Mouse (Mus musculus) midbrain, embryonic 11.5 days (tissue): ENCODE measurements around the gene Serpina3c. TPM values are rescaled to one million over a fixed set of nuclear protein-coding genes. Genes with fewer than 3 reads are reported as not detected.

Source experiments
- ATAC-seq: fragments of 200-750 bp; cut with Nextera tagmentation; 2 replicates; pipeline ENCODE4 v1.8.0; 2017; ENCODE audit warnings: moderate TSS enrichment, moderate library complexity; ENCODE audit not compliant: low FRiP score
- DNase-seq: peaks from one replicate; pipeline ENCODE4 v3.0.0; 2015; ENCODE audit warnings: low spot score; ENCODE audit errors: missing footprints
- H3K27ac ChIP-seq: fragments of 300-500 bp; sonication (generic); 2 replicates; pipeline ENCODE4 v1.5.1; 2014; ENCODE audit warnings: low read depth, low read length
- H3K27me3 ChIP-seq: fragments of 300-500 bp; sonication (generic); 2 replicates; pipeline ENCODE4 v1.6.1; 2014; ENCODE audit warnings: mild to moderate bottlenecking, low read length, moderate library complexity, mixed read lengths; ENCODE audit not compliant: control insufficient read depth, insufficient read depth
- H3K36me3 ChIP-seq: fragments of 300-500 bp; sonication (generic); 2 replicates; pipeline ENCODE4 v1.6.1; 2014; ENCODE audit warnings: mild to moderate bottlenecking, low read length, moderate library complexity, mixed read lengths; ENCODE audit not compliant: control insufficient read depth, insufficient read depth
- H3K4me1 ChIP-seq: fragments of 300-500 bp; sonication (generic); 2 replicates; pipeline ENCODE4 v1.6.1; 2014; ENCODE audit warnings: low read length; ENCODE audit not compliant: control insufficient read depth, insufficient read depth
- H3K4me2 ChIP-seq: fragments of 300-500 bp; sonication (generic); 2 replicates; pipeline ENCODE4 v1.6.1; 2014; ENCODE audit warnings: mild to moderate bottlenecking, moderate library complexity
- H3K4me3 ChIP-seq: fragments of 300-500 bp; sonication (generic); 2 replicates; pipeline ENCODE4 v1.5.1; 2014; ENCODE audit warnings: low read depth, low read length
- H3K9ac ChIP-seq: fragments of 300-500 bp; sonication (generic); 2 replicates; pipeline ENCODE4 v1.6.1; 2014; ENCODE audit warnings: low read length
- H3K9me3 ChIP-seq: fragments of 300-500 bp; sonication (generic); 2 replicates; pipeline ENCODE4 v1.6.1; 2016; ENCODE audit warnings: low read length; ENCODE audit not compliant: control insufficient read depth
- WGBS: fragments of 180-500 bp; shearing (Covaris S2); extraction: QIAGEN DNeasy Blood & Tissue Kit; methylation state at CpG from one replicate; pipeline ENCODE4 v1.1.7; 2014; 5-methylcytosine and 5-hydroxymethylcytosine counted together
- polyA plus RNA-seq: library from polyadenylated mRNA; unstranded; fragments of >200 nt; fragmentation: Nextera tagmentation; extraction: Ambion mirVana; gene quantifications from 2 replicates; pipeline ENCODE4 v1.2.1, GENCODE M21; 2014

The Serpina3c gene
- polyA plus RNA-seq, 1 experiment from 2014 or later = not detected

- ATAC-seq (no peak), DNase-seq (no peak)
- no peaks in the 10 kb centered on the region for H3K36me3 ChIP-seq
- no peak overlapping the region for H3K4me2 ChIP-seq
- no peak overlapping the region for H3K4me3 ChIP-seq
- H3K9ac ChIP-seq = no peak overlapping the region
- no peaks in the 10 kb centered on the region for H3K4me1 ChIP-seq
- no peaks in the 10 kb centered on the region for H3K9me3 ChIP-seq
- no peaks in the 10 kb centered on the region for H3K27me3 ChIP-seq
- WGBS = 87% methylated on average over 3 of the region's 3 CpGs
- H3K27ac ChIP-seq = no peak overlapping the region
Observed at GRCm38 (mm10) chr12:104153041-104153645, 527 bp downstream of the Serpina3c start.

GRCm38 (mm10) chr12:104151989-104152388, 1.7 kb downstream of the Serpina3c start:
- H3K36me3 ChIP-seq = no peaks in the 10 kb centered on the region
- ATAC-seq = no peak
- H3K27ac ChIP-seq = no peak overlapping the region
- H3K9me3 ChIP-seq = no peaks in the 10 kb centered on the region
- DNase-seq = no peak
- no peak overlapping the region for H3K9ac ChIP-seq
- 93% methylated on average over 2 of the region's 2 CpGs for WGBS
- H3K27me3 ChIP-seq = no peaks in the 10 kb centered on the region
- no peaks in the 10 kb centered on the region for H3K4me1 ChIP-seq
- no peak overlapping the region for H3K4me3 ChIP-seq
- H3K4me2 ChIP-seq = no peak overlapping the region

GRCm38 (mm10) chr12:104145571-104145970, 8.1 kb downstream of the Serpina3c start:
- no peak overlapping the region for H3K4me2 ChIP-seq
- DNase-seq (no peak), ATAC-seq (no peak)
- no peak overlapping the region for H3K4me3 ChIP-seq
- no peaks in the 10 kb centered on the region for H3K36me3 ChIP-seq
- H3K9me3 ChIP-seq = no peaks in the 10 kb centered on the region
- WGBS = 84% methylated on average over 2 of the region's 2 CpGs
- no peak overlapping the region for H3K27ac ChIP-seq
- no peaks in the 10 kb centered on the region for H3K4me1 ChIP-seq
- H3K27me3 ChIP-seq = no peaks in the 10 kb centered on the region
- no peak overlapping the region for H3K9ac ChIP-seq

- ATAC-seq = no peak
- Histone ChIP-seq H3K9me3 (no peaks in the 10 kb centered on the region), H3K36me3 (no peaks in the 10 kb centered on the region), H3K4me2 (no peak overlapping the region), H3K27ac (no peak overlapping the region), H3K27me3 (no peaks in the 10 kb centered on the region), H3K9ac (no peak overlapping the region), H3K4me3 (no peak overlapping the region), H3K4me1 (no peaks in the 10 kb centered on the region)
- 71% methylated on average over 1 of the region's 1 CpGs for WGBS
- DNase-seq = no peak
Observed at GRCm38 (mm10) chr12:104143286-104143685, 10.4 kb downstream of the Serpina3c start.

GRCm38 (mm10) chr12:104142427-104142826, 11.2 kb downstream of the Serpina3c start:
- DNase-seq (no peak), ATAC-seq (no peak)
- no peak overlapping the region for H3K4me2 ChIP-seq
- H3K9me3 ChIP-seq = no peaks in the 10 kb centered on the region
- no peaks in the 10 kb centered on the region for H3K27me3 ChIP-seq
- no peaks in the 10 kb centered on the region for H3K36me3 ChIP-seq
- no peaks in the 10 kb centered on the region for H3K4me1 ChIP-seq
- 86% methylated on average over 1 of the region's 1 CpGs for WGBS
- H3K4me3 ChIP-seq = no peak overlapping the region
- no peak overlapping the region for H3K9ac ChIP-seq
- no peak overlapping the region for H3K27ac ChIP-seq

- H3K4me1 ChIP-seq = no peaks in the 10 kb centered on the region
- H3K4me2 ChIP-seq = no peak overlapping the region
- no peaks in the 10 kb centered on the region for H3K9me3 ChIP-seq
- no peak overlapping the region for H3K9ac ChIP-seq
- ATAC-seq (no peak), DNase-seq (no peak)
- H3K36me3 ChIP-seq = no peaks in the 10 kb centered on the region
- 75% methylated on average over 1 of the region's 1 CpGs for WGBS
- no peak overlapping the region for H3K4me3 ChIP-seq
- H3K27me3 ChIP-seq = no peaks in the 10 kb centered on the region
- H3K27ac ChIP-seq = no peak overlapping the region
Observed at GRCm38 (mm10) chr12:104141506-104141905, 12.2 kb downstream of the Serpina3c start.

- Histone ChIP-seq H3K9ac (no peak overlapping the region), H3K27ac (no peak overlapping the region), H3K36me3 (no peaks in the 10 kb centered on the region), H3K4me3 (no peak overlapping the region), H3K4me2 (no peak overlapping the region), H3K27me3 (no peaks in the 10 kb centered on the region), H3K4me1 (no peaks in the 10 kb centered on the region), H3K9me3 (no peaks in the 10 kb centered on the region)
- WGBS = 90% methylated on average over 4 of the region's 4 CpGs
- ATAC-seq (no peak), DNase-seq (no peak)
Observed at GRCm38 (mm10) chr12:104140543-104141103, 13.0 kb downstream of the Serpina3c start.

GRCm38 (mm10) chr12:104138216-104138615, 15.5 kb downstream of the Serpina3c start:
- Histone ChIP-seq H3K4me1 (no peaks in the 10 kb centered on the region), H3K36me3 (no peaks in the 10 kb centered on the region), H3K4me2 (no peak overlapping the region), H3K4me3 (no peak overlapping the region), H3K9ac (no peak overlapping the region), H3K27me3 (no peaks in the 10 kb centered on the region), H3K9me3 (no peaks in the 10 kb centered on the region), H3K27ac (no peak overlapping the region)
- DNase-seq (no peak), ATAC-seq (no peak)
- 88% methylated on average over 2 of the region's 2 CpGs for WGBS

- H3K36me3 ChIP-seq = no peaks in the 10 kb centered on the region
- H3K27me3 ChIP-seq = no peaks in the 10 kb centered on the region
- no peaks in the 10 kb centered on the region for H3K9me3 ChIP-seq
- H3K27ac ChIP-seq = no peak overlapping the region
- ATAC-seq (no peak), DNase-seq (no peak)
- no peak overlapping the region for H3K4me3 ChIP-seq
- H3K4me1 ChIP-seq = no peaks in the 10 kb centered on the region
- H3K9ac ChIP-seq = no peak overlapping the region
- H3K4me2 ChIP-seq = no peak overlapping the region
Observed at GRCm38 (mm10) chr12:104131041-104131440, 22.6 kb downstream of the Serpina3c start.
